Mouse (Mus musculus): ENCODE measurements at regions not wholly inside any gene's neighbourhood (a gene's known extent, or its start where the extent isn't known, plus 50 kb on each side); places are given as distances from the start of the nearest gene placed in this dataset.

- no peak for DNase-seq
These were observed 184.5 kb upstream of the Cpeb2 start for GRCm38 (mm10) chr5:43048196-43049050.

GRCm38 (mm10) chr5:43049381-43050301 is 183.3 kb upstream of the Cpeb2 start:
- DNase-seq = peak in 1 of 2 experiments; percentile 42

- DNase-seq = peak; percentile 96 to 97
These were observed 181.9 kb upstream of the Cpeb2 start for GRCm38 (mm10) chr5:43050961-43051517.

GRCm38 (mm10) chr5:43052668-43053067 is 180.3 kb upstream of the Cpeb2 start:
- no peak for DNase-seq

- no peak for DNase-seq
These were observed 178.4 kb upstream of the Cpeb2 start for GRCm38 (mm10) chr5:43054586-43054985.

- DNase-seq = peak; percentile 67 to 71
These were observed 177.8 kb upstream of the Cpeb2 start for GRCm38 (mm10) chr5:43055111-43055710.

- no peak for DNase-seq
These were observed 176.5 kb upstream of the Cpeb2 start for GRCm38 (mm10) chr5:43056486-43056885.

GRCm38 (mm10) chr5:43061243-43061642 is 171.7 kb upstream of the Cpeb2 start:
- no peak for DNase-seq

- DNase-seq = no peak
These were observed 171.1 kb upstream of the Cpeb2 start for GRCm38 (mm10) chr5:43061797-43062391.

GRCm38 (mm10) chr5:43062499-43062898 is 170.5 kb upstream of the Cpeb2 start:
- DNase-seq = no peak

GRCm38 (mm10) chr5:43063386-43063785 is 169.6 kb upstream of the Cpeb2 start:
- DNase-seq = no peak

- no peak for DNase-seq
These were observed 161.4 kb upstream of the Cpeb2 start for GRCm38 (mm10) chr5:43071541-43071940.

GRCm38 (mm10) chr5:43072340-43072739 is 160.6 kb upstream of the Cpeb2 start:
- no peak for DNase-seq

- no peak for DNase-seq
These were observed 158.4 kb upstream of the Cpeb2 start for GRCm38 (mm10) chr5:43074536-43074935.

- no peak for DNase-seq
These were observed 152.7 kb upstream of the Cpeb2 start for GRCm38 (mm10) chr5:43080252-43080651.

GRCm38 (mm10) chr5:43081561-43082534 is 151.1 kb upstream of the Cpeb2 start:
- peak in 1 of 2 experiments; percentile 27 for DNase-seq

GRCm38 (mm10) chr5:43087077-43087476 is 145.9 kb upstream of the Cpeb2 start:
- no peak for DNase-seq

GRCm38 (mm10) chr5:43087907-43088387 is 145.0 kb upstream of the Cpeb2 start:
- DNase-seq = peak in 1 of 2 experiments; percentile 47

GRCm38 (mm10) chr5:43088650-43089397 is 144.1 kb upstream of the Cpeb2 start:
- no peak for DNase-seq

- DNase-seq = no peak
These were observed 143.5 kb upstream of the Cpeb2 start for GRCm38 (mm10) chr5:43089475-43089874.
